Mouse (Mus musculus): Measurements from ENCODE around the gene Gprc5b. TPM values are rescaled to one million over a fixed set of nuclear protein-coding genes. Genes with fewer than 3 reads are reported as not detected.

Gprc5b gene
- polyA plus RNA-seq, 1 experiment: 20.9 TPM

- DNase-seq (ENCODE audit: low spot score): no peak
These were observed 41.3 kb downstream of the Gprc5b start for GRCm38 (mm10) chr7:118953626-118954282.

- DNase-seq (ENCODE audit: low spot score): no peak
These were observed 45.3 kb downstream of the Gprc5b start for GRCm38 (mm10) chr7:118949749-118950148.

- DNase-seq (ENCODE audit: low spot score): no peak
These were observed 46.2 kb downstream of the Gprc5b start for GRCm38 (mm10) chr7:118948677-118949282.

GRCm38 (mm10) chr7:118947241-118947640, 47.8 kb downstream of the Gprc5b start:
- DNase-seq (ENCODE audit: low spot score): no peak

- DNase-seq (ENCODE audit: low spot score): no peak
These were observed 50.1 kb downstream of the Gprc5b start for GRCm38 (mm10) chr7:118944884-118945283.

GRCm38 (mm10) chr7:118943170-118943569, 51.8 kb downstream of the Gprc5b start:
- no peak for DNase-seq (ENCODE audit: low spot score)

- no peak for DNase-seq (ENCODE audit: low spot score)
These were observed 52.7 kb downstream of the Gprc5b start for GRCm38 (mm10) chr7:118942297-118942696.

GRCm38 (mm10) chr7:118937469-118938387, 57.3 kb downstream of the Gprc5b start:
- no peak for DNase-seq (ENCODE audit: low spot score)

GRCm38 (mm10) chr7:118936844-118937243, 58.2 kb downstream of the Gprc5b start:
- DNase-seq (ENCODE audit: low spot score): no peak

GRCm38 (mm10) chr7:118935306-118935705, 59.7 kb downstream of the Gprc5b start:
- DNase-seq (ENCODE audit: low spot score): no peak

GRCm38 (mm10) chr7:118931502-118932395, 63.3 kb downstream of the Gprc5b start:
- no peak for DNase-seq (ENCODE audit: low spot score)

GRCm38 (mm10) chr7:118929601-118930311, 65.3 kb downstream of the Gprc5b start:
- peak; percentile 30 for DNase-seq (ENCODE audit: low spot score)

- no peak for DNase-seq (ENCODE audit: low spot score)
These were observed 66.1 kb downstream of the Gprc5b start for GRCm38 (mm10) chr7:118928916-118929315.

- no peak for DNase-seq (ENCODE audit: low spot score)
These were observed 66.7 kb downstream of the Gprc5b start for GRCm38 (mm10) chr7:118928316-118928715.

- DNase-seq (ENCODE audit: low spot score): no peak
These were observed 67.7 kb downstream of the Gprc5b start for GRCm38 (mm10) chr7:118927279-118927678.

- no peak for DNase-seq (ENCODE audit: low spot score)
These were observed 68.3 kb downstream of the Gprc5b start for GRCm38 (mm10) chr7:118926516-118927260.

- DNase-seq (ENCODE audit: low spot score): no peak
These were observed 69.5 kb downstream of the Gprc5b start for GRCm38 (mm10) chr7:118925547-118925946.

- no peak for DNase-seq (ENCODE audit: low spot score)
These were observed 72.4 kb downstream of the Gprc5b start for GRCm38 (mm10) chr7:118922441-118923202.
